Comparison of ENCODE assay signal across 8 mouse cellular contexts in genomic region chr4:134663052-134663451, GRCm38 (mm10). TPM values are rescaled to one million over a fixed set of nuclear protein-coding genes. Genes with fewer than 3 reads are reported as not detected.
DNase-seq lines count a peak whose midpoint lies in the region; ATAC-seq and TF ChIP-seq lines count a peak whose summit lies in the region.

No protein-coding gene starts in this region.

- TF ChIP-seq EP300 in liver, embryonic 14.5 days (IDR thresholded peaks at IDR 0.05; ENCODE audit: low read depth): no peak

- no peak for ATAC-seq in forebrain, embryonic 16.5 days
- ATAC-seq in heart, embryonic 13.5 days (ENCODE audit: extremely low read depth, insufficient number of reproducible peaks, low FRiP score, low TSS enrichment): peak; percentile 53
- ATAC-seq in liver, embryonic 14.5 days (ENCODE audit: insufficient read depth): peak; percentile 41; the same call in 1 of the 2 replicates
- ATAC-seq in activated CD4-positive, CD25-positive, alpha-beta regulatory T cell, adult 4 months: no peak

- DNase-seq in forebrain, embryonic 10.5 days (ENCODE audit: extremely low spot score, low spot score): no peak
- peak; percentile 35 for DNase-seq in ZHBTc4 (ENCODE audit: low read depth, low spot score)
- no peak for DNase-seq in liver, embryonic 14.5 days (ENCODE audit: low read depth in 3 of 3, low spot score in 3 of 3)
- DNase-seq in hindbrain, embryonic 10.5 days (ENCODE audit: low spot score): no peak
- no peak for DNase-seq in thymus, postnatal 36 days

- H3K4me2 ChIP-seq in forebrain, embryonic 16.5 days (ENCODE audit: low read length): no peak overlapping the region
- peak overlapping the region; percentile 41 for H3K4me2 ChIP-seq in heart, embryonic 13.5 days
- H3K4me2 ChIP-seq in liver, embryonic 14.5 days (ENCODE audit: low read depth): no peak overlapping the region

- H3K27me3 ChIP-seq in forebrain, embryonic 10.5 days (ENCODE audit: poor library complexity, severe bottlenecking): peaks cover 43% of the 10 kb centered on the region
- no peaks in the 10 kb centered on the region for H3K27me3 ChIP-seq in forebrain, embryonic 16.5 days (replicated peaks; ENCODE audit: control insufficient read depth, insufficient read depth, low read length)
- no peaks in the 10 kb centered on the region for H3K27me3 ChIP-seq in heart, embryonic 13.5 days (replicated peaks)
- H3K27me3 ChIP-seq in liver, embryonic 14.5 days (ENCODE audit: control insufficient read depth, insufficient read depth, low read length): no peaks in the 10 kb centered on the region
- peaks cover 49% of the 10 kb centered on the region for H3K27me3 ChIP-seq in hindbrain, embryonic 10.5 days (ENCODE audit: insufficient read depth, poor library complexity, severe bottlenecking)

- TF ChIP-seq CTCF in liver, embryonic 14.5 days (IDR thresholded peaks at IDR 0.05; ENCODE audit: low read depth): no peak

- no peaks in the 10 kb centered on the region for H3K9me3 ChIP-seq in forebrain, embryonic 10.5 days
- H3K9me3 ChIP-seq in forebrain, embryonic 16.5 days (ENCODE audit: control insufficient read depth, low read length): no peaks in the 10 kb centered on the region
- no peaks in the 10 kb centered on the region for H3K9me3 ChIP-seq in heart, embryonic 13.5 days
- no peaks in the 10 kb centered on the region for H3K9me3 ChIP-seq in liver, embryonic 14.5 days (ENCODE audit: control insufficient read depth, low read length)
- no peaks in the 10 kb centered on the region for H3K9me3 ChIP-seq in hindbrain, embryonic 10.5 days

- WGBS in forebrain, embryonic 10.5 days: 65% methylated on average over 10 of the region's 10 CpGs
- 54% methylated on average over 10 of the region's 10 CpGs for WGBS in forebrain, embryonic 16.5 days
- WGBS in heart, embryonic 13.5 days: 11% methylated on average over 10 of the region's 10 CpGs
- 29% methylated on average over 10 of the region's 10 CpGs for WGBS in liver, embryonic 14.5 days (ENCODE audit: insufficient replicate concordance)
- WGBS in hindbrain, embryonic 10.5 days: 73% methylated on average over 10 of the region's 10 CpGs

- H3K36me3 ChIP-seq in forebrain, embryonic 10.5 days (replicated peaks): no peaks in the 10 kb centered on the region
- no peaks in the 10 kb centered on the region for H3K36me3 ChIP-seq in forebrain, embryonic 16.5 days (ENCODE audit: control insufficient read depth, insufficient read depth)
- H3K36me3 ChIP-seq in heart, embryonic 13.5 days: no peaks in the 10 kb centered on the region; the same call in 1 of the 2 replicates
- no peaks in the 10 kb centered on the region for H3K36me3 ChIP-seq in liver, embryonic 14.5 days (replicated peaks; ENCODE audit: control insufficient read depth, insufficient read depth, low read depth)
- H3K36me3 ChIP-seq in hindbrain, embryonic 10.5 days: no peaks in the 10 kb centered on the region

- no peak overlapping the region for H3K4me3 ChIP-seq in forebrain, embryonic 10.5 days
- no peak overlapping the region for H3K4me3 ChIP-seq in forebrain, embryonic 16.5 days (replicated peaks; ENCODE audit: low read length)
- H3K4me3 ChIP-seq in heart, embryonic 13.5 days: no peak overlapping the region
- no peak overlapping the region for H3K4me3 ChIP-seq in liver, embryonic 14.5 days (ENCODE audit: insufficient read depth in 1 of 2, low read depth in 2 of 2, low read length in 2 of 2)
- no peak overlapping the region for H3K4me3 ChIP-seq in hindbrain, embryonic 10.5 days

- no peak overlapping the region for H3K9ac ChIP-seq in forebrain, embryonic 16.5 days (replicated peaks; ENCODE audit: low read depth, low read length)
- peak overlapping the region; percentile 60; the same call in 1 of the 2 replicates for H3K9ac ChIP-seq in heart, embryonic 13.5 days
- H3K9ac ChIP-seq in liver, embryonic 14.5 days (replicated peaks): no peak overlapping the region

- H3K27ac ChIP-seq in forebrain, embryonic 10.5 days: peak overlapping the region; percentile 72
- H3K27ac ChIP-seq in forebrain, embryonic 16.5 days (ENCODE audit: low read length): no peak overlapping the region
- peak overlapping the region; percentile 87 for H3K27ac ChIP-seq in heart, embryonic 13.5 days (replicated peaks)
- H3K27ac ChIP-seq in liver, embryonic 14.5 days: no peak overlapping the region
- H3K27ac ChIP-seq in hindbrain, embryonic 10.5 days: no peak overlapping the region

- peaks cover 50% of the 10 kb centered on the region for H3K4me1 ChIP-seq in forebrain, embryonic 10.5 days
- H3K4me1 ChIP-seq in forebrain, embryonic 16.5 days (replicated peaks; ENCODE audit: control insufficient read depth, insufficient read depth, low read length): peaks cover 28% of the 10 kb centered on the region
- peaks cover 54% of the 10 kb centered on the region for H3K4me1 ChIP-seq in heart, embryonic 13.5 days
- H3K4me1 ChIP-seq in liver, embryonic 14.5 days (replicated peaks; ENCODE audit: control insufficient read depth in 2 of 2, insufficient read depth in 2 of 2, low read length in 1 of 2): peaks cover 0 to 5% of the 10 kb centered on the region in 2 experiments; a peak in 1 of 4 replicates
- H3K4me1 ChIP-seq in hindbrain, embryonic 10.5 days (replicated peaks): peaks cover 49% of the 10 kb centered on the region

RNA-seq across cellular contexts. Expression of gene Man1c1, which starts 41.0 kb away (rescaled TPM):
- 2.3 and 2.8 TPM in 2 replicates for polyA plus RNA-seq in forebrain, embryonic 10.5 days (2016; fragmentation: Nextera tagmentation; extraction: Ambion mirVana)
- polyA plus RNA-seq in forebrain, embryonic 16.5 days (2015; fragmentation: Nextera tagmentation; extraction: Ambion mirVana): 2.3 and 2.9 TPM in 2 replicates
- 5.3 and 6.3 TPM in 2 replicates for polyA plus RNA-seq in heart, embryonic 13.5 days (2015; fragmentation: Nextera tagmentation; extraction: Ambion mirVana)
- 1.6 and 1.9 TPM in 2 replicates for polyA plus RNA-seq in liver, embryonic 14.5 days (2012; rRNA removed)
- 1.00 and 1.2 TPM in 2 replicates for polyA plus RNA-seq in liver, embryonic 14.5 days (2014; fragmentation: Nextera tagmentation; extraction: Ambion mirVana)
- 3.7 and 4.1 TPM in 2 replicates for polyA plus RNA-seq in hindbrain, embryonic 10.5 days (2016; fragmentation: Nextera tagmentation; extraction: Ambion mirVana)
- polyA plus RNA-seq in activated CD4-positive, CD25-positive, alpha-beta regulatory T cell, adult 4 months (2017; shearing (Covaris generic)): 1 to 10 TPM; 1.0 to 1.9 TPM

Comparison
In these comparisons a context has a peak if more than half of its experiments do, and no peak if none do; other contexts are left out.
1. H3K27ac ChIP-seq: peak in forebrain, embryonic 10.5 days (single experiment) and heart, embryonic 13.5 days (single experiment); none in forebrain, embryonic 16.5 days (single experiment), liver, embryonic 14.5 days (single experiment) and hindbrain, embryonic 10.5 days (single experiment).
2. ATAC-seq: peak in heart, embryonic 13.5 days (single experiment) and liver, embryonic 14.5 days (single experiment); none in forebrain, embryonic 16.5 days (single experiment) and activated CD4-positive, CD25-positive, alpha-beta regulatory T cell, adult 4 months (single experiment).